Mouse (Mus musculus) thymus, postnatal 25 days (tissue): ENCODE results near the gene Tmem63b.
A peak's percentile ranks its signal among the peaks of the same experiment; 100 is the strongest.

Experiments
- DNase-seq: peaks from one replicate; pipeline ENCODE4 v3.0.0; 2022

The Tmem63b gene

DNA sequence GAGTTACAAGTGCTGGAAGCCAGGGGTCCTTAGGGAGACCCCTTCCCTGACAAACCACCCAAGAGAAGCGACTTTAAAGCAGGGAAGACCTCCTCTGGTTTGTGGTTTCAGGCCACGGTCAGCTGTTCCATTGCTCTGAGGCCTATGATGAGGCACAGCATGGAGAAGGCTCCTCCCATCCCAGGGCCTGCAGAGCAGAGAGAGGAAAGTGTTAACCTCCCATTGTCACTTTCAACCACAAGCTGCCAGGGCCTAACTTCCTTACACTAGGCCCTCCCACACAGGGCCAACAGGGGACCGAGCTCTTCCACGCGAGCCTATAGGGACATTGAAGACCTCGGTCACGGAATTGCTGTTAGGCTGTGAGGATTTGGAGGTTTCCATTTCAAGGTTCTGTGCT, 16.5 kb upstream of the Tmem63b start:
- DNase-seq, result no peak

DNA sequence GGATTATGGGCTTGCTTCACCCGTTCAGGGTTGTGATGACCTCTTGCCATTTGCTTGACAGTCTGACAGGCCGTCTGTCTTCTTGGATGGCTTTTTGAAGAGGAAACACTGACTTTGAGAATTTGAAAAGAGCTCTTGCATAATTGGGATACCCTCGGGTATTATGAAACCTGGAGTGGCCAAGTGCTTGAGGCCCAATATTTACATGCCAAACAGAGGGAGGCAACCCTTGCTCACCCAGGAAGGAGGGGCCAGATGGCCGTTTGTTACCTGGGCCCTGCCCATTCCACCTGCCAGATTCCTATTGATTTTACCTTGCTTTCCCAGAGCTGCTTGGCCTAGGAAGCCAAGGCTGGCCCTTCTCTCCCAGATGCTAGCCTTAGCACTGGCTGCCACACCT, 15.5 kb upstream of the Tmem63b start:
- no peak for DNase-seq

DNA sequence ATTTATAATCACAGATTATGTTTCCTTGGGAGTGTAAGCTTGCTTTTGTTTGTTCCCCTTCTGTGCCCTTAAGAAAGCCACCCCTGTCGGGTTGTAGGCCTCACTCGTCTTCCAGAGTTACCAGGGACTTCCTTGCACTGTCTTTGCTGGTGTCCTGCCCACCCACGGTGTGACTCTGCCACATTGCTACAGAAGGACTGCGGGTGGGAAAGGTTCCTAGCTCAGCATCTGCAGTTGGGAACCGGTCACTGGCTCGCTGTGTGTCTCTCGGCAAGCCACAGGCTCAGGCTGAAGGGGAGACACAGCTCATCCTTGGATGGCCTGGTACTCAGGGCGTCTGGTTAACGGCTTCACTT, 14.5 kb upstream of the Tmem63b start:
- no peak for DNase-seq

DNA sequence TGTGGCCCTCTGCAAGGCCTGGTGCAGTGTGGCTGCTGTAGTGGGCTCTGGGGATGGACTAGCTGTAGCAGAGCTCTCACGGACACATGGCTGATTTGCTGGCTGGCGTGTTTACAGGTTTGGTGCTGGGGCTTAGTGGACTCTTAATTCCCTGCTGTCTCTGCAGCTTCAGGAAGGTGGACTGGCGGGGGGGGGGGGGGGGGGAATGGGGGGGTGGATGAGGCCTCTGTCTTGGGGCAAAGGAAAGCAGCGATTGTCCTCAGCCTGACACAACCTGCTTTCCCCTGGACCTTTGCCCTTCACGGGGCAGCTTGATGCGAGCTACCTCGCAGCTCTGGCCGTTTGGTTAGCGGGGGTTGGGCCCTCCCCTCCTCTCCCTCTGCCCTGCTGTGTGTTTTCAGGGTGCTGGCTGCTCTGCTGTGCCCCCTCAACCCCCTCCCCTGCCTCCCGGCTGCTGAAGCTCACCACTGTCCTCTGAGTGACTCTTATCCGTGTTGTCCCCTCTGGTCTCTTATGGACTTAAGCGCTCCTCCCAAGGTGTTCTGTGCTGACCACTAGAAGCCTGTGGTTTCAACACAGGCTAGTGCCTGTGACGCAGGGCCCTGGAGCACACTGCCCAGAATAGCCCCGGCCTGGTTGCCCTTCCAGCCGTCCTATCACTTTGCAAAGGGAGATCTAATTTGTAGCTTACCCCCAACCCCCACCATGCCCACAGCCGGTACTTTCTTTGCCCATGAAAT, 14.0 kb upstream of the Tmem63b start:
- no peak for DNase-seq

DNA sequence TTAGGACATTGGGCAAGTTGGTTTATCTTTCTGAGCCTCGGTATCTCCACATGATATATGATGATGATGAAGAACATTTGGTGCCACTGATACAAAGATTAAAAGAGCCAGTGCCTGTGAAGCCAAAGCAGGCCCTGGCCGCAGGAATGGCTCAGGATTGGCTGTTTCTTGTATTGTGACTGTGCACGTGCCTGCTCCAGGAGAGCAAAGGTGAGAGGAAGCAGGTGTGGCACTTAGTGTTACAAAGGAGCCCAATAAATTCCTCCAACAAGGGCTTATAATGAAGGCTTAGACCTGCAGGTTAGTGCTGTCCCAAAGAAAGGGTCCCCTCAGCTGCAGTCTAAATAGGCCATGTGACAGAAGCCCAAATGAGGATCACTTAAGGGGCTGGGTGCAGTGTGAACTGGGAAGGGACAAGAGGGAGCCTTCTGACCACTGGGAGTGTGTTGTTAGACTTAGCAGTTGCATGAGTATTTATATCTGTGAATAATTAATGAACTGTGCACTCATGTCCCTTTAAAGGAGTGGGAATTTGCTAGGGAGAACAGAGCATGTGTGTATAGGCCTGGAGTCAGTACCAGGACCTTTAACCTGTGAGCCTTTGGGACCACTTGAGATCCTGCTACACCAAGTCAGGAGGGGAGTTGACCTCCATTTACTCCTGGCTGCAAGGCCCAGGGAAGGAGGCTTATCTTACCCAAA, 12.5 kb upstream of the Tmem63b start:
- no peak for DNase-seq

DNA sequence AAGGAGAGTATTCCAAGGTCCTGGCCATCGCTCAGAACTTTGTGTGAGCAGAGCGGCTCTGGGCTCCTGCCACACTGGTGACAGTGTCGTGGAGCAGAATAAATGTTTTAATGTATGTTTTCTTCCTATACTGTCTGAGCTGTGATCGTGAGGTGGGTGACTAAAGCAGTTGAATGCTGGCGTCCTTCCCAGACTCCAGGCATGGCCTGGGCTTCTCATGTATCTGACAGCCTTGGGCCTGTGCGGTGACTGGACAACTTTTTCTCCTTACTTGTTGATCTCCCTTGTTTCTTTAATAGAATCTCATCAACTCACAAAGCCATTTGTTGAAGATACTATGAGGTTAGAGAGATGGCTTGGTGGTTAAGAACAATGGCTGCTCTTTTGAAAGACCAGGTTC, 11.7 kb upstream of the Tmem63b start:
- DNase-seq, result no peak

DNA sequence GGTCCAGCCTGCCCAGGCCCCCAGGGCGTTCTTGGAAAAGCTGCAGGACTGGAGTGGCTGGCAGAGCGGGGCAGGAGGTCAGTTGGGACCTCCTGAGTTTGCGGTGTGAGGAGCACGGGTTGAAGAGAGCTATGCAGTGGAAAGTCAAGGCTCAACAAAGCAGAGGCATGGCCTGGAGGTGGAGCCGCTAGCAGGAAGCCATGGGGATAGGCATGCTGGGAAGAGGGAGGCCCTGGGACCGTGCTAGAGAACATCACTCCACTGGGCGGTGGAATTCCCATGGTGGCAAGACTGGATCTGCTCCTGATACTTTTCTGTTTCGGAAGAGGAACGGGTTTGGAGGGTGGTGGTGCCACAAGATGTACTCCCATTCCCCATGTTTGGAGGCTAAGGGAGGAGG, 10.3 kb upstream of the Tmem63b start:
- DNase-seq, result no peak

DNA sequence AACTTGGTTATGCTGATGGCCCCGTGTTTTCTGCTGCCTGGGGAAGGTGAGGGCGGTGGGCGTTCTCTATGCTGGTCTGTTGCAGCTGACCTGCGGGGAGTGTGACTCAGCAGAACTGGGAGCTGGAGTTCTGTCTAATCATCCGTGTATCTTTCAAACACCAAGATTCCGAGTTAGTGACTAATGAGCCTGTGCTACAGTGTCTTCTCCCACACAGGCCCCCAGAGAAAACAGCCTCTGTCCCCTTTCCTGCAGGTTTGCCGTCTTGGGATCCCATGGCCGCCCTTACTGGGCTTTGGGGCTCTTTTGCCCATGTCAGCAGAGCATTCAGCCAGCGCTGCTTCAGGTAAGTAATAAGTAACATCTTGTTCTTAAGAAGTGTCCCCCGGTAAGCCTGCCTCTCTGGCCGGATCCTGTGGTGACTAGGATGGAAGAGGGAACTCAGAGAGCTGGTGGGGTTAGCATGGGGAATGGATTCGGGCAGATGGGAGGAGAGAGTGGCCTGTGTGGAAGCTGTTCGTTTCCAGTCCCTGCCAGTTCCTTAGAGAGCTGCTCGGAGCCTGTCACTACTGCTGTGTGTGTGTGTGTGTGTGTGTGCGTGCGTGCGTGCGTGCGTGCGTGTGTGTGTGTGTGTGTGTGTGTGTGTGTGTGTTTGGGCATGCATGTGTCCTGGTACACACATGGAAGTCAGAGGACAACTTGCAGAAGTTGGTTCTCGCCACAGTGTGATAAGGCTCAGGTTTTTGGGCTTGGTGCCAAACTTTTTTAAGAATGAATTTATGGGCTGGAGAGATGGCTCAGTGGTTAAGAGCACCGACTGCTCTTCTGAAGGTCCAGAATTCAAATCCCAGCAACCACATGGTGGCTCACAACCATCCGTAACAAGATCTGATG, 8.8 kb upstream of the Tmem63b start:
- no peak for DNase-seq

DNA sequence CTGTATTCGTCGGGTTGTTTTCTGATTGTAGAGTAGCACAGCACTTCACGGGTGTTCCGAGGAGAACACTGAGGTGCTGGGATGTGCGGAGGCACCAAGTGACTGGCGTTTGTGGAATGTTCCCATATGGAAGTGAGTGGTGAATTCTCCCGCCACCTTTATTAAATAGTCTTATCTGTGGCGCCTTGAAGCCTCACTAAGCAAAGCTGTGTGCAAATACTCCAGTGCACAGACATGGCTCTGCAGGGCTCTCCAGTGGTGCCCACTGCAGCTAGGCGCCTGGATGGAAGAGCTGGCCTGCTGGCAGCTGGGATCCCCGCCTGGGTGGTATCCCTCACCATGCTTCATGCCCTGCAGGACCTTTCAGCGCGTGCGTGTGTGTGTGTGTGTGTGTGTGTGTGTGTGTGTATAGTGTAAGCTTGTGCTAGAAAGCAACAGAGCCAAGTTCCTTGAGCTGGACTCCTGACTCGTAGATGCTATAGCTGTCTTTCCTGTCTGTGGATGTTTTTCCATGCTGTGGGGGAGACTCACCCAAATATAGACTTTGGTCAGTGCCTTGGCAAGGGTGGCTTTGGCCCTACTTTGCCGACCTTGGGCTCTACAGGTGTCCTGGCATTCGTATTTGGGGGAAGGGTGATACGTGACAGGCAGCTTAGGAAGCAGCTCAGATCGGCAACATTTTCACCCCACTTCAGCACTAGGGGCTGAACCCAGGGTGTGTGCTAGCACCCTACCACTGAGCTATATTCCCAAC, 7.3 kb upstream of the Tmem63b start:
- DNase-seq, result no peak

DNA sequence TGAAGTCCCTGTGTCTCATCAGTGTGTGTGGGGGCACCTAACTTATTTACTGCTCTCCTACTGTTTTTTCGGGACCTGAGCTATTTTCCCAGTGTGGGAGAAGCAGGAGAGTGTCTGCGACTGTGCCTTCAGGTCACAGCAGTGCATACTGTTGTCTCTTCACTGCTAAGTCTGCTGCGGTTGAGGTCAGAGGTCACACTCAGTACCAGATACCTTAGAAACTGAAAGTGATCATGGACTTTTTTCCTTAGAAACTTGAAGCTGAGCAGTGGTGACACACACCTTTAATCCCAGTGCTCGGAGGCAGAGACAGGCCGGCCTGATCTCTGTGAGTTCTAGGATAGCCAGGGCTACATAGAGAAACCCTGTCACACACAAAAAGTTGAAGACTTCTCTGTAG, 5.5 kb upstream of the Tmem63b start:
- no peak for DNase-seq

DNA sequence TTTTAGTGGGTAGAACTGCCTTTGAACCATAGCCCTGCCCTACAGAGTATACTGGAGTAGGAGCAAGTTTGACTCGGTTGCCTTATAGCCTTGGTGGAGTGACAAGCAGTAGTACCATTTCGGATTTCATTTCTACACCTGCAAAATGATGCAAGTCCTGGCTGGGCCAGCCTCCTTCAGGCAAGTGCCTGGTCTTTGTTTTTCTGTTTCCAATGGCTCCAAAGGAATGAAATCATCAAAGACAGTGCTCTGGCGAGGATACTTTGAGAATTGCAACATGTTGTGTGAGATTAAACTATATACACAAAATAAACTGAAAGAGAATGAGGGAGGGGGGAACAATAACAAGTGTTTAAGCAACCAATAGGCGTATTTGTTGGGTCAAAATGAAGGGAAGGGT, 3.3 kb upstream of the Tmem63b start:
- DNase-seq, result no peak

DNA sequence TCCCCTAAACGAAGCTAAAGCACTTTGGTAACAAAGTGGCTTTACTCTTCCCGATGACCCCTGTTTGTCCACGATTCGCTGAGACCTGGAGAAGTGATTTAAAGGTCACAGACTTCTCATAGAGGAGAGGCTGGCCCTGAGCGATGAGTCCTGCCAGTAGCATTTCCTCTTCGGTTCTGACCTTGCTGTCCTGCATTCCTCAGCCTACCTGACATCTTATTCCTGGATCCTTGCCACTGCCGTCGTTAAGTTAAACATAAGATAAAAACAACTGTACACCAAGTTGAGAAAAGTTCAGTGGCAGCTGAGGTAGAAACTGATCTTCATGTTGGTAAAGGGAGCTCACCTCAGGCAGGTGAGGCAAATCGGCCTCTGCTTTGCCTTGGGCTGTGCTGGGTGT, 2.4 kb upstream of the Tmem63b start:
- DNase-seq, result no peak

DNA sequence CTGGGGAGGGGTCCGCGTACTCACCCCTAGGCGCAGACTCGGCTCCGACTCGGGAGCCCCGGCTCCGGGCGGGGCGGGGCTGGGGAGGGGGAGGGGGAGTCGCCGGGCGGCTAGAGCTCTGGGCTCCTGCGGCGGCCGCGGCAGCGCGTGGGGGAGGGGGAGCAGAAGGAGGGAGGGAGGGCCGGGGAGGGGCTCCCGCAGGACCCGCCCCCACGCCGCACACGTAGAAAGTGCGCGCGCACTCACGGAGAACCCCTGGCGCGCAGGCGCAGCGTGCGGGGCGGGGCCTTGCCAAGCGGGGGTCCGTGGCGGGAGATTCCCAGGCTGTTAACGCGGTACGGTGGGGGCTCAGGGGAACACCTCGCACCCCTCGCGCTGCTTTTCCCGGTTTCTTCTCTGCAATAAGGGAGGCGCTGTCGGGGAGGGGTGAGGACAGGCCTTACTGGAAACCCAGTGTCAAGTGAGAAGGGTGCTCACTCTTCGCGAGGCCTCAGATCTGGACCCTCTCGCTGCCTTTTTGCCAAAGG, 549 bp downstream of the Tmem63b start, which contains the start of gene Mrpl14:
TSS of gene Mrpl14 (plus strand) at position 230 of the 527 bp plus-strand sequence.
- DNase-seq, result peak; percentile 94

DNA sequence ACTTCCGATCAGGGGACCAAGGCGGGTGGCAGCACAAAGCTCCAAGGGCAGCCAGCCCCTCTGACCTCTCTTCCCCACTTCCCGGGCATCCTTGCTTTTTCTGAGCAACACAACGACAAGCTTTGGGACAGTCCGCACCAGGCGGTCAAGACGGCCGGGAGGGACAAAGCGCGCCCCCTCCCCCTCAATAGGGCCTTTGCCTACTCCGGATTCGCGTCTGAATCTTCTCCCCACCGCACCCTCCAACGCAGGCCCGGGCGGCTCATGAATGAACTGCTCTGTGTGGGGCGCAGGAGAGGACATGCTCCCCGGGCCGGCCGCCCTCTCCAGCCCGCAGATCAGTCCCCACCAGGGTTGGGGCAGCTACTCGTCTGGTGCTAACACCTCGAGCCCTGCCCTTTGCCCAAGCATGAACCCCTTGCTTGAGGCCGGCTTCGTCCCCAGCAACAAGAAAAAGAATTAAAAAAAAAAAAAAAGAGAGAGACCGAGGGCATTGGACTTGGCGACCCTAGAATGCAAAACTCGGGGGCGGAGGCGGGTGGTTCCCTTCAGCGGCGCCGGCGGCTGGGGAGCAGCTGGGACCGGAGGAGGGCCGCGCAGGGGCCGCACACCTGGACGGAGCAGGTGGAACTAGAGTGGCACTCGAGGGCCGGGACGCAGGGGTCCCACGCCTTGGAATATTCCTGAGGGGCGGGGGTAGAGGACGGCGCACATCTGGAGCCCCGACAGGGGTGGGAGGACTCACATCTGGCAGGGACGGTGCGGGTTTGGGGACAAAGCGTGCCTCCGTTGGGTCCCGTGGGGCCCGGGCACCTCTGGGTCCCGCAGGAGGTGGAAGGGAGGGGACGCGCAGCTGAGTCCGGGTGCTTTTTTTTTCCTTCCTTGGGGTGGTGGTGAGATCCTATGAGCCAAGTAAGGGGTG, 1.3 kb downstream of the Tmem63b start:
- DNase-seq, result peak; percentile 54

DNA sequence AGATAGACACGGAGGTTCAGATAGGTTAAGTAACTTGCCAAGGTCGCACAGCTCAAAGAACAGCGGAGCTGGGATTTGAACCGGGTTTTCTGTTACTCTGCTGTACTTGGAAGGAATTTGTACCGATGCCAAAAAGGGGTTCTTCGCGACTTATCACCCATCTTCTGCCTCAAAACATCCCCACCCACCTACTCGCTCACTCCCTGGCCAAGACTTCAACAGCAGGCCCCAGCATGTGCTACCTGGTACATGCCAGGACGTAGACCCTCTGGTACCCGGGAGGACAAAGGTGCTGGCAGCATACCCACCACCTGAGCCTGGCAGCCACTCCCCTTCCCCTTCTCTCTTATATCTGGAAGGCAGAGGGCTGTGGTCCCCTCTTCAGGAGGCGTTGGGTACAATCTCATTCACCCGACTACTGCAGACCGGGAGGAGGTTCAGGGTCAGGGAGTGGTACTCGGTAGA, 2.0 kb downstream of the Tmem63b start:
- no peak for DNase-seq

DNA sequence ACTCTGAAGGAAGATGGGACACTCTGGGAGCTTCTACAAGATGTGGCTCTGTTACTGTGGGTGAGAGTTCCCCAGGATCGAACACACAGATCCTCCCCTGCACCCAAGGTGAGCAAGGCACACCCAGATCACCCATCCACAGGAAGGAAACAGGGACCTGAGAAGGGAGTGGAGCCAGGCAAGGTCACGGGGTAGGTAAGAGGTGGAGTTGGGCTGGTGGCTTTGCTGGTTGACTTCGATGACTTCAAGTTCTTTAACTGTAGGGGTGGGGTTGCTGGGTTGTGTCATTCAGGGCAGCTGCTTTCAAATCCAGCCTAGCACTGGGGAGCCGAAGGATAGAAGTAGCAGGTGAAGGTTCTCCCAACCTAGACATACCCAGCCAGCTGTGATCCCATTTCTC, 3.9 kb downstream of the Tmem63b start:
- DNase-seq, result no peak

DNA sequence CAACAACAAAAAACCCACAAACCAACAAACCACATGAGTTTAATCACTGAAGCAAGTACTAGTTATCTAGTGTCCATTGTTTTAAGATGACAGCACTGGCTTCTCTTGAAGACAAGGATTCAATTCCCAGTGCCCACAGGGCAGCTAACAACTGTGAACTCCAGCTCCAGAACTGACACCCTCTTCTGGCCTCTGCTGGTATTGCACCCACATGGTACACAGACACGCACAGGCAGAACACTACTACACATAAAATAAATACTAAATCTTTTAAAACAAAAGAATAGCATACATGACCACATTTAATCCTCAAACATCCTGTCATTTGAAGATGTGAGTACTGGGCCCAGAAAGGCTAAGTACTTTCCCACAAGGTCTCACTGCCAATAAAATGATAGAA, 5.1 kb downstream of the Tmem63b start:
- no peak for DNase-seq

DNA sequence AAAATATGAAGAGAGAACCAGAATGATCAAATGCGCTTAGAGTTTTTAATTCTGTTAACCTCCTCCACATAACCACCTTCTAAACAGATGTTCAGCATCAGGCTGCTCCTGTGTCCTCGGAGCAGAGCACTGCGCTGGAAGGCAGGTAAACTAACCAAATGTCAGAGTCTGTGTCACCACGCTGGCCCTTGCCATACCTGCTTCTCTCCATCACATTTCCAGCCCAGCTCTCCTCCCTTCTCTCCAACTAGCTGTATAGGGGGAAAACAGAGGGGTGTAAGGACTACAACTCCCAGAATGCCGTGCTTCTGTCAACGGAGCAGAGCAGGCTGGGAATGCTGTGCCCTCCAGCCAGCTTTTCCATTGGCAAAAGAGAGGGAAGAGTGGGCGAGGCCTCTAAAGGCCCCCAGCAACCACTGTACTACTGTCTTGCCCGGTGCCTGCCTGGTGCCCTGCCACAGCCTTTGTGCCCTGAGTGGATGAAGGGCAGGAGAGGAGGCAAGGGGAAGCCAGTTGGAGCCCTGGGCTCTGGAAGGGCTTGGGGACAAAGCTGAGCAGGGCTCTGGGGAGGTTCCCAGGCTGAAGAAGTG, 6.2 kb downstream of the Tmem63b start:
- no peak for DNase-seq

DNA sequence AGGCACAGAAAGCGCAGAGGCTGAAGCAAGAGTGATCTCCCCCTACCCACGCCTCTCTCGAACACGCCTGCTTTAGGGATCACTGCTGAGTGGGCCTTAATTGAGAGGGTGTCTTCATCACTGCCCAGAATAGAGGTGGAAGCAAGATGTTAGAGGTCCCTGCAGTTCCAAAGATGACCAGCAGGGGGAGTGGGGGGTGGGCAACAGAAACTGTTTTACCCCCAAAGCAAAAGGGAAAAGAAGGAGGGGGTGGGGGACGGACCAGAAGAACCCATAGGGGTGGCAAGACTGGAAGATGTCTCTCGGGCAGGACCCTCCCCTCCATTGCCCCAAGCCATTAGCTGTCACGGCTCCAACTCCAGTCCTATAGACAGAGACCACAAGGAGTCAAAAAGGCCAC, 8.6 kb downstream of the Tmem63b start:
- DNase-seq, result peak; percentile 74

DNA sequence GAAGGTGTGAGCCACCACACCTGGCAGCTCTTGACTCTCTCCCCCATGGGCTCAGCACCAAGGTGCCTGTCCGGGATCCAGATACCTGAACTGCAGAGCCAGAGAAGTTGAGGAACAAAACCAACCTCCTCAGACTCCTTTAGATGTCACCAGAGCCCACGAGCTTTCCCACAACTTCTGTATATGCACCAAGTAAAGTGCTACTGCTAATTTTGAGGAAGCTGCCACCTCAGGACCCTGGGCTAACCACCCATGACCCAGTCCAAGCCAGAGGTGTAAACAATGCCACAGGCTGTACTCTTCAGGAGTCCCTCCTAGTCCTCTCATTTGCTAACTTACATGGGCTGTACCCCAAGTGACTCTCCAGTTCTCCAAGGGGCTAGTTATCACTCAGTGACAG, 14.1 kb downstream of the Tmem63b start:
- no peak for DNase-seq

DNA sequence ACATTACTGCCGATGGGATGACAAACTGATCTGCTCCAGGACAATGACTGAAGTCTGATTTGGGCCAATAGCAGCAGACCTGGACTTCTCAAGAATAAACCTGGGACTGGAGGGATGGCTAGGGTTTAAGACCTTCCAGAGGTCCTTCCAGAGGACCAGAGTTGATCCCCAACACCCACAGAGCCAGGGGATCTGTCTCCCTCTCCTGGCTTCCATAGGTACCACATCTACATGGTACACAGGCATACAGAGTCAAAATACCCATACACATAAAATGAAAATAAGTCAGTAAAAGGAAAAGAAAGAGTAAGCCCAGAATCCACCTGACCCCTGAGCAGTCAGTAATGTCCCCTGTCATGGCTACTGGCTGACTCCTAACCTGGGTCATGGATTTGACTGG, 14.9 kb downstream of the Tmem63b start:
- DNase-seq, result no peak
